ENCODE assay signal across 27 mouse cellular contexts in genomic region chr11:75424459-75424858, GRCm38 (mm10). TPM values are rescaled to one million over a fixed set of nuclear protein-coding genes. Genes with fewer than 3 reads are reported as not detected.
A peak's percentile ranks its signal among the peaks of the same experiment; 100 is the strongest.
DNase-seq lines count a peak whose midpoint lies in the region; ATAC-seq and TF ChIP-seq lines count a peak whose summit lies in the region.
"Had no signal": no experiment of that assay in that cellular context is flagged by ENCODE, and none has a peak within 500 bp of the region (broad histone marks: within the 10 kb centered on the region; RNA-seq: fewer than 3 reads in every experiment).

No protein-coding gene starts in this region.

- 70% methylated on average over 3 of the region's 3 CpGs for WGBS in liver, embryonic 15.5 days (ENCODE audit: insufficient replicate concordance)
- 77% methylated on average over 3 of the region's 3 CpGs for WGBS in liver, embryonic 12.5 days (ENCODE audit: insufficient replicate concordance)
- WGBS in intestine, postnatal 0 days = 60% methylated on average over 3 of the region's 3 CpGs

- peaks cover 13% of the 10 kb centered on the region for H3K27me3 ChIP-seq in liver, embryonic 15.5 days
- H3K27me3 ChIP-seq in liver, embryonic 12.5 days (replicated peaks) = peaks cover 7% of the 10 kb centered on the region; the same call in 1 of the 2 replicates
- H3K27me3 ChIP-seq in intestine, postnatal 0 days (replicated peaks; ENCODE audit: control insufficient read depth, insufficient read depth, low read length) = no peaks in the 10 kb centered on the region
- H3K27me3 ChIP-seq: forebrain, embryonic 13.5 days; heart, embryonic 12.5 days; heart, embryonic 15.5 days; hindbrain, embryonic 13.5 days had no signal

- peak; percentile 50 for ATAC-seq in liver, embryonic 15.5 days (ENCODE audit: insufficient read depth)
- ATAC-seq in liver, embryonic 12.5 days = no peak
- peak; percentile 87 for ATAC-seq in intestine, postnatal 0 days
- ATAC-seq: CD4-positive, CD25-positive, alpha-beta regulatory T cell, adult 4 months; forebrain, embryonic 13.5 days; forebrain, embryonic 16.5 days; hindbrain, embryonic 16.5 days had no signal

- DNase-seq in yolk sac, embryonic 10.5 days (ENCODE audit: low spot score) = peak; percentile 56
- no peak for DNase-seq in kidney, postnatal 36 days
- no peak for DNase-seq in heart, adult 18-20 months
- DNase-seq: adrenal gland, adult 8-10 months; adrenal gland, postnatal 25 days; cerebellum, adult 18-20 months; cerebellum, adult 9-10 months; cerebellum, postnatal 14 days; gastrocnemius, postnatal 10 days; gastrocnemius, postnatal 36 days; heart, postnatal 10 days; heart, postnatal 36 days had no signal

- no peak overlapping the region for H3K4me3 ChIP-seq in liver, embryonic 15.5 days (replicated peaks)
- no peak overlapping the region for H3K4me3 ChIP-seq in liver, embryonic 12.5 days
- H3K4me3 ChIP-seq in intestine, postnatal 0 days (ENCODE audit: low read depth, low read length) = no peak overlapping the region
- H3K4me3 ChIP-seq: forebrain, embryonic 10.5 days; forebrain, embryonic 13.5 days; heart, embryonic 12.5 days; heart, embryonic 15.5 days; hindbrain, embryonic 10.5 days; hindbrain, embryonic 13.5 days had no signal

- no peak overlapping the region for H3K4me2 ChIP-seq in liver, embryonic 15.5 days
- H3K4me2 ChIP-seq in liver, embryonic 12.5 days = no peak overlapping the region
- no peak overlapping the region for H3K4me2 ChIP-seq in intestine, postnatal 0 days (replicated peaks; ENCODE audit: low read depth)
- H3K4me2 ChIP-seq: forebrain, embryonic 13.5 days; heart, embryonic 12.5 days; heart, embryonic 15.5 days; hindbrain, embryonic 13.5 days had no signal

- TF ChIP-seq CTCF in intestine, postnatal 0 days (IDR thresholded peaks at IDR 0.05; ENCODE audit: low read depth) = no peak

- H3K36me3 ChIP-seq in liver, embryonic 15.5 days (replicated peaks) = no peaks in the 10 kb centered on the region
- H3K36me3 ChIP-seq in liver, embryonic 12.5 days = no peaks in the 10 kb centered on the region
- no peaks in the 10 kb centered on the region for H3K36me3 ChIP-seq in intestine, postnatal 0 days (ENCODE audit: control insufficient read depth, insufficient read depth)
- H3K36me3 ChIP-seq: forebrain, embryonic 10.5 days; heart, embryonic 12.5 days; heart, embryonic 15.5 days; hindbrain, embryonic 10.5 days; hindbrain, embryonic 13.5 days had no signal

- no peaks in the 10 kb centered on the region for H3K9me3 ChIP-seq in liver, embryonic 15.5 days (replicated peaks)
- H3K9me3 ChIP-seq in liver, embryonic 12.5 days (replicated peaks) = no peaks in the 10 kb centered on the region
- H3K9me3 ChIP-seq in intestine, postnatal 0 days (ENCODE audit: control insufficient read depth) = no peaks in the 10 kb centered on the region
- H3K9me3 ChIP-seq: forebrain, embryonic 10.5 days; forebrain, embryonic 13.5 days; heart, embryonic 12.5 days; heart, embryonic 15.5 days; hindbrain, embryonic 10.5 days; hindbrain, embryonic 13.5 days had no signal

- H3K9ac ChIP-seq in liver, embryonic 15.5 days = no peak overlapping the region
- no peak overlapping the region for H3K9ac ChIP-seq in liver, embryonic 12.5 days
- no peak overlapping the region for H3K9ac ChIP-seq in intestine, postnatal 0 days (ENCODE audit: low read depth, low read length)
- H3K9ac ChIP-seq: forebrain, embryonic 13.5 days; heart, embryonic 12.5 days; heart, embryonic 15.5 days; hindbrain, embryonic 13.5 days had no signal

- H3K27ac ChIP-seq in liver, embryonic 15.5 days (replicated peaks) = no peak overlapping the region; the same call in 1 of the 2 replicates
- H3K27ac ChIP-seq in liver, embryonic 12.5 days = no peak overlapping the region
- no peak overlapping the region for H3K27ac ChIP-seq in intestine, postnatal 0 days (ENCODE audit: low read depth, low read length)
- H3K27ac ChIP-seq: forebrain, embryonic 10.5 days; forebrain, embryonic 13.5 days; heart, embryonic 15.5 days; hindbrain, embryonic 10.5 days; hindbrain, embryonic 13.5 days had no signal

- H3K4me1 ChIP-seq in liver, embryonic 15.5 days (replicated peaks) = peaks cover 29% of the 10 kb centered on the region
- H3K4me1 ChIP-seq in liver, embryonic 12.5 days = peaks cover 14% of the 10 kb centered on the region; the same call in 1 of the 2 replicates
- no peaks in the 10 kb centered on the region for H3K4me1 ChIP-seq in intestine, postnatal 0 days (replicated peaks; ENCODE audit: control insufficient read depth, insufficient read depth, low read length)
- H3K4me1 ChIP-seq: forebrain, embryonic 13.5 days had no signal

RNA-seq across cellular contexts. Expression of gene Serpinf1, which starts 2.0 kb away (rescaled TPM):
- 265 and 279 TPM in 2 replicates for polyA plus RNA-seq in liver, embryonic 15.5 days (2015; fragmentation: Nextera tagmentation; extraction: Ambion mirVana)
- 158 and 172 TPM in 2 replicates for polyA plus RNA-seq in liver, embryonic 12.5 days (2016; fragmentation: Nextera tagmentation; extraction: Ambion mirVana)
- 20.7 and 21.4 TPM in 2 replicates for polyA plus RNA-seq in intestine, postnatal 0 days (2015; fragmentation: Nextera tagmentation; extraction: Ambion mirVana)
- 10 to 100 TPM; 16.0 to 21.0 TPM for total RNA-seq in heart, adult 18-20 months (2021)
- total RNA-seq: MEL had no signal

RNA-seq across cellular contexts. Expression of gene Serpinf2, which starts 14.9 kb away (rescaled TPM):
- 631 and 714 TPM in 2 replicates for polyA plus RNA-seq in liver, embryonic 15.5 days (2015; fragmentation: Nextera tagmentation; extraction: Ambion mirVana)
- polyA plus RNA-seq in liver, embryonic 12.5 days (2016; fragmentation: Nextera tagmentation; extraction: Ambion mirVana) = 351 and 375 TPM in 2 replicates
- 2.7 and 4.0 TPM in 2 replicates for polyA plus RNA-seq in intestine, postnatal 0 days (2015; fragmentation: Nextera tagmentation; extraction: Ambion mirVana)
- not detected for total RNA-seq in heart, adult 18-20 months (2021)
- total RNA-seq: adrenal gland, postnatal 25 days; gastrocnemius, postnatal 36 days; granulocyte monocyte progenitor cell, adult 5-6 weeks; heart, postnatal 10 days; heart, postnatal 36 days; MEL had no signal
- polyA plus RNA-seq: embryonic facial prominence, embryonic 14.5 days; forebrain, embryonic 13.5 days; forebrain, embryonic 16.5 days; hindbrain, embryonic 10.5 days; hindbrain, embryonic 13.5 days had no signal

RNA-seq across cellular contexts. Expression of gene Wdr81, which starts 30.1 kb away (rescaled TPM):
- polyA plus RNA-seq in liver, embryonic 15.5 days (2015; fragmentation: Nextera tagmentation; extraction: Ambion mirVana) = 21.0 and 26.2 TPM in 2 replicates
- polyA plus RNA-seq in liver, embryonic 12.5 days (2016; fragmentation: Nextera tagmentation; extraction: Ambion mirVana) = 24.8 and 25.0 TPM in 2 replicates
- polyA plus RNA-seq in intestine, postnatal 0 days (2015; fragmentation: Nextera tagmentation; extraction: Ambion mirVana) = 8.8 and 9.9 TPM in 2 replicates
- 1 to 10 TPM; 7.6 to 8.3 TPM for total RNA-seq in heart, adult 18-20 months (2021)

RNA-seq across cellular contexts. Expression of gene Tlcd2, which starts 37.1 kb away (rescaled TPM):
- polyA plus RNA-seq in liver, embryonic 15.5 days (2015; fragmentation: Nextera tagmentation; extraction: Ambion mirVana) = 18.8 and 19.9 TPM in 2 replicates
- 19.6 and 21.4 TPM in 2 replicates for polyA plus RNA-seq in liver, embryonic 12.5 days (2016; fragmentation: Nextera tagmentation; extraction: Ambion mirVana)
- polyA plus RNA-seq in intestine, postnatal 0 days (2015; fragmentation: Nextera tagmentation; extraction: Ambion mirVana) = 52.7 and 53.9 TPM in 2 replicates
- total RNA-seq in heart, adult 18-20 months (2021) = 1 to 10 TPM; 2.4 to 4.9 TPM

Comparison
In these comparisons a context has a peak if more than half of its experiments do, and no peak if none do; other contexts are left out.
1. RNA of gene Serpinf2, which starts 14.9 kb away (polyA plus RNA-seq): 631 to 714 TPM in liver, embryonic 15.5 days and 351 to 375 TPM in liver, embryonic 12.5 days; 2.7 to 4.0 TPM in intestine, postnatal 0 days; every median in the first group is over 10 times any median in the second.